Mouse (Mus musculus) CH12.LX (cell line): ENCODE data around the gene Immp2l. TPM values are rescaled to one million over a fixed set of nuclear protein-coding genes. Genes with fewer than 3 reads are reported as not detected.

Source experiments
- DNase-seq: peaks from one replicate; pipeline ENCODE4 v3.0.0-alpha.2; 2013; ENCODE audit errors: extremely low read depth
- H3K27ac ChIP-seq: 2 replicates; pipeline ENCODE4 v1.5.1; 2012; ENCODE audit warnings: low read depth, mild to moderate bottlenecking, control low read depth, moderate library complexity; ENCODE audit not compliant: insufficient read depth
- H3K27me3 ChIP-seq: replicated peaks from 2 replicates; pipeline ENCODE3; 2012; ENCODE audit warnings: inconsistent platforms
- H3K36me3 ChIP-seq, 2 experiments: replicated peaks in 1 of 2; 2 replicates each; pipeline versions ENCODE3 to v1.6.1; 2012; ENCODE audit warnings: inconsistent platforms in 1 of 2, low read length in 1 of 2, mild to moderate bottlenecking in 1 of 2, mixed read lengths in 1 of 2, moderate library complexity in 1 of 2; ENCODE audit not compliant: control insufficient read depth in 1 of 2, insufficient read depth in 1 of 2
- H3K4me1 ChIP-seq, 2 experiments: 2 replicates each; pipeline ENCODE4 v1.6.1; 2012; ENCODE audit warnings: inconsistent platforms in 1 of 2, moderate library complexity in 1 of 2; ENCODE audit not compliant: insufficient read depth in 2 of 2, control insufficient read depth in 1 of 2
- H3K4me2 ChIP-seq: 2 replicates; pipeline ENCODE4 v1.6.1; 2012; ENCODE audit warnings: low read depth, mild to moderate bottlenecking, control low read depth; ENCODE audit not compliant: poor library complexity, insufficient read depth, severe bottlenecking
- H3K4me3 ChIP-seq, 3 experiments: fragments of 150-350 bp in 1 of 3; sonication (generic) in 1 of 3; replicated peaks in 1 of 3; 2 replicates each; pipeline versions ENCODE3 to v1.5.1; 2011 to 2012; ENCODE audit warnings: low read depth in 2 of 3, low read length in 2 of 3, mild to moderate bottlenecking in 2 of 3, moderate library complexity in 2 of 3, control low read depth in 1 of 3, improper control_type of control experiment in 1 of 3, inconsistent platforms in 1 of 3, mixed read lengths in 1 of 3; ENCODE audit not compliant: poor library complexity in 1 of 3
- H3K79me2 ChIP-seq: replicated peaks from 2 replicates; pipeline ENCODE4 v1.6.1; 2012; ENCODE audit warnings: mild to moderate bottlenecking, moderate library complexity; ENCODE audit not compliant: control insufficient read depth, poor library complexity, insufficient read depth, severe bottlenecking; ENCODE audit errors: extremely low read depth
- H3K9ac ChIP-seq: 2 replicates; pipeline ENCODE4 v1.6.1; 2012; ENCODE audit warnings: low read depth, mild to moderate bottlenecking, control low read depth, moderate library complexity; ENCODE audit not compliant: insufficient read depth
- H3K9me3 ChIP-seq: replicated peaks from 2 replicates; pipeline ENCODE3; 2012; ENCODE audit warnings: low read length, inconsistent platforms, mixed read lengths
- E2F4 ChIP-seq: IDR thresholded peaks from 2 replicates; pipeline ENCODE4 v1.6.1; 2011; ENCODE audit warnings: low read depth, low read length, improper control_type of control experiment; ENCODE audit not compliant: insufficient replicate concordance
- ETS1 ChIP-seq: conservative IDR thresholded peaks from 2 replicates; pipeline ENCODE4 v1.6.1; 2012; ENCODE audit warnings: low read depth, mild to moderate bottlenecking, inconsistent platforms, low read length, improper control_type of control experiment, moderate library complexity
- KAT2A ChIP-seq: IDR thresholded peaks from 2 replicates; pipeline ENCODE4 v1.6.1; 2012; ENCODE audit warnings: low read length, improper control_type of control experiment, inconsistent platforms; ENCODE audit not compliant: insufficient replicate concordance
- MAFK ChIP-seq: IDR thresholded peaks from 2 replicates; pipeline ENCODE4 v1.6.1; 2011; ENCODE audit warnings: low read length, improper control_type of control experiment; ENCODE audit not compliant: insufficient replicate concordance
- MAX ChIP-seq: IDR thresholded peaks from 2 replicates; pipeline ENCODE4 v1.6.1; 2011; ENCODE audit warnings: low read length, improper control_type of control experiment
- MEF2A ChIP-seq: IDR thresholded peaks from 2 replicates; pipeline ENCODE4 v1.6.1; 2014; ENCODE audit warnings: low read depth, mild to moderate bottlenecking, inconsistent platforms, low read length, improper control_type of control experiment, borderline replicate concordance
- MYC ChIP-seq: IDR thresholded peaks from 2 replicates; pipeline ENCODE4 v1.6.1; 2011; ENCODE audit warnings: low read depth, mild to moderate bottlenecking, improper control_type of control experiment, low read length
- PAX5 ChIP-seq: IDR thresholded peaks from 2 replicates; pipeline ENCODE4 v1.6.1; 2012; ENCODE audit warnings: low read length, inconsistent platforms, mixed read lengths
- POLR2AphosphoS2 ChIP-seq: IDR thresholded peaks from 2 replicates; pipeline ENCODE4 v1.6.1; 2011; ENCODE audit warnings: low read depth, low read length, improper control_type of control experiment
- RAD21 ChIP-seq: IDR thresholded peaks from 2 replicates; pipeline ENCODE4 v1.6.1; 2011; ENCODE audit warnings: low read depth, mild to moderate bottlenecking, low read length, improper control_type of control experiment, moderate library complexity
- UBTF ChIP-seq: IDR thresholded peaks from 2 replicates; pipeline ENCODE4 v1.6.1; 2012; ENCODE audit warnings: low read depth, mild to moderate bottlenecking, inconsistent platforms, low read length, improper control_type of control experiment, moderate library complexity
- USF1 ChIP-seq: IDR thresholded peaks from 2 replicates; pipeline ENCODE4 v1.6.1; 2014; ENCODE audit warnings: low read depth, mild to moderate bottlenecking, inconsistent platforms, low read length, improper control_type of control experiment
- USF2 ChIP-seq: conservative IDR thresholded peaks from 2 replicates; pipeline ENCODE4 v1.6.1; 2011; ENCODE audit warnings: low read depth, low read length, improper control_type of control experiment
- ZKSCAN1 ChIP-seq: IDR thresholded peaks from 2 replicates; pipeline ENCODE4 v1.6.1; 2012; ENCODE audit warnings: low read depth, inconsistent platforms, low read length, improper control_type of control experiment, borderline replicate concordance
- ZMIZ1 ChIP-seq: IDR thresholded peaks from 2 replicates; pipeline ENCODE4 v1.6.1; 2012; ENCODE audit warnings: low read depth, mild to moderate bottlenecking, inconsistent platforms, low read length, improper control_type of control experiment
- ZNF384 ChIP-seq: IDR thresholded peaks from 2 replicates; pipeline ENCODE4 v1.6.1; 2012; ENCODE audit warnings: low read depth, low read length, improper control_type of control experiment, inconsistent platforms
- dilution Hi-C: fragments of 300-500 bp; cut with MboI; formaldehyde crosslinking; loops from 2 replicates; pipeline ENCODE4 v1.14.3; 2020; ENCODE audit warnings: low sequenced_read_pairs; ENCODE audit not compliant: extremely low pct_unique_long_range_greater_than_20kb, extremely low pct_ligation_motif_present
- in situ Hi-C: fragments of 300-500 bp; cut with MboI; formaldehyde crosslinking; loops from 3 replicates; pipeline ENCODE4 v1.14.3; 2019; ENCODE audit warnings: low sequenced_read_pairs, low pct_ligation_motif_present, low pct_unique_long_range_greater_than_20kb, mixed read lengths
- polyA plus RNA-seq: library from polyadenylated mRNA; unstranded; fragments of >175 nt; gene quantifications from 2 replicates; pipeline ENCODE4 v1.2.1, GENCODE M21; 2012; ENCODE audit warnings: low read depth; ENCODE audit not compliant: insufficient read length
- total RNA-seq, 2 experiments: library from RNA; depleted of rRNA; stranded (reverse); fragments of 300-350 nt in 1 of 2; fragments of >200 nt in 1 of 2; gene quantifications; 2 replicates each; pipeline ENCODE4 v1.2.3; 2012 to 2014

Immp2l gene
- total and polyA plus RNA-seq, 3 experiments = 4.8 to 16.5 (median 9.9) TPM

GRCm38 (mm10) chr12:41231966-41232365 lies 208.1 kb downstream of the Immp2l start:
- Histone ChIP-seq H3K4me1 (peaks cover 0 to 18% of the 10 kb centered on the region in 2 experiments; a peak in 1 of 4 replicates), H3K4me3 (no peak overlapping the region), H3K9me3 (no peaks in the 10 kb centered on the region), H3K9ac (no peak overlapping the region), H3K36me3 (no peaks in the 10 kb centered on the region), H3K79me2 (no peaks in the 10 kb centered on the region), H3K27ac (no peak overlapping the region), H3K27me3 (no peaks in the 10 kb centered on the region)
- dilution Hi-C loops (no loop called here), in situ Hi-C loops (no loop called here)
- no peak for DNase-seq
- TF ChIP-seq ETS1 (no peak), MAFK (peak; percentile 41; the same call in 1 of the 2 replicates), PAX5 (no peak), MEF2A (no peak)
- TF ChIP-seq, all 38 proteins: peak for 1
- no peak overlapping the region for H3K4me2 ChIP-seq

GRCm38 (mm10) chr12:41237880-41238279 lies 214.0 kb downstream of the Immp2l start:
- Histone ChIP-seq H3K9ac (no peak overlapping the region), H3K9me3 (no peaks in the 10 kb centered on the region), H3K27ac (no peak overlapping the region), H3K27me3 (no peaks in the 10 kb centered on the region), H3K36me3 (no peaks in the 10 kb centered on the region), H3K4me3 (no peak overlapping the region), H3K79me2 (no peaks in the 10 kb centered on the region), H3K4me2 (no peak overlapping the region), H3K4me1 (peaks cover 0 to 9% of the 10 kb centered on the region in 2 experiments; a peak in 2 of 4 replicates)
- in situ Hi-C loops = no loop called here
- no peak for DNase-seq
- no peak for TF ChIP-seq USF1
- no peak for TF ChIP-seq E2F4
- no peak for TF ChIP-seq USF2
- no peak for TF ChIP-seq KAT2A
- no peak for TF ChIP-seq POLR2AphosphoS2
- TF ChIP-seq UBTF = no peak
- dilution Hi-C loops = no loop called here

- in situ Hi-C loops (no loop called here), dilution Hi-C loops (no loop called here)
- Histone ChIP-seq H3K9me3 (no peaks in the 10 kb centered on the region), H3K79me2 (no peaks in the 10 kb centered on the region), H3K4me3 (no peak overlapping the region), H3K36me3 (no peaks in the 10 kb centered on the region), H3K9ac (no peak overlapping the region), H3K27ac (no peak overlapping the region), H3K4me2 (no peak overlapping the region), H3K4me1 (peaks cover 0 to 9% of the 10 kb centered on the region in 2 experiments; a peak in 2 of 4 replicates), H3K27me3 (no peaks in the 10 kb centered on the region)
- TF ChIP-seq KAT2A = no peak
- no peak for TF ChIP-seq ZKSCAN1
- no peak for TF ChIP-seq MYC
- no peak for TF ChIP-seq UBTF
- no peak for TF ChIP-seq RAD21
- TF ChIP-seq POLR2AphosphoS2 = no peak
- no peak for TF ChIP-seq ZNF384
- TF ChIP-seq ZMIZ1 = no peak
- TF ChIP-seq MAX = no peak
- peak; percentile 21 for DNase-seq
These were observed 217.3 kb downstream of the Immp2l start for GRCm38 (mm10) chr12:41241221-41241620.
